Mouse (Mus musculus) small intestine, adult 2 months (tissue): ENCODE results near the gene N4bp2l1.

ENCODE experiments used
- CTCF ChIP-seq: fragments of 200-500 bp; IDR thresholded peaks from 2 replicates; pipeline ENCODE4 v1.5.1; 2012; ENCODE audit warnings: low read depth, mild to moderate bottlenecking, control low read depth, inconsistent platforms, low read length, moderate library complexity, mixed read lengths; ENCODE audit not compliant: insufficient replicate concordance, insufficient read length; ENCODE audit errors: extremely low read depth
- POLR2A ChIP-seq: fragments of 200-500 bp; IDR thresholded peaks from 2 replicates; pipeline ENCODE4 v1.6.1; 2012; ENCODE audit warnings: low read depth, mild to moderate bottlenecking, control low read depth, inconsistent platforms, low read length, moderate library complexity

GRCm38 (mm10) chr5:150584337-150584729 lies 12.7 kb downstream of the N4bp2l1 start:
- TF ChIP-seq CTCF (no peak), POLR2A (no peak)
